Mouse (Mus musculus): ENCODE data around the gene Zbtb1. TPM values are rescaled to one million over a fixed set of nuclear protein-coding genes. Genes with fewer than 3 reads are reported as not detected.

The Zbtb1 gene
- polyA plus RNA-seq, 1 experiment from 2014 or later = 13.2 TPM

- Histone ChIP-seq H3K36me3 (ENCODE audit: insufficient read depth) (no peaks in the 10 kb centered on the region), H3K27me3 (ENCODE audit: insufficient read depth, low read length) (no peaks in the 10 kb centered on the region), H3K27ac (ENCODE audit: low read depth) (no peak overlapping the region), H3K4me1 (ENCODE audit: insufficient read depth) (peaks cover 2% of the 10 kb centered on the region; the same call in 1 of the 2 replicates), H3K4me3 (ENCODE audit: low read depth, low read length) (no peak overlapping the region), H3K9me3 (ENCODE audit: low read depth, low read length) (no peaks in the 10 kb centered on the region), H3K4me2 (no peak overlapping the region), H3K9ac (no peak overlapping the region)
- no peak for DNase-seq
- ATAC-seq (ENCODE audit: insufficient read depth) = no peak
- WGBS = 59% methylated on average over 10 of the region's 10 CpGs
- TF ChIP-seq CTCF (IDR thresholded peaks at IDR 0.05; ENCODE audit: low read depth) = no peak
Observed at GRCm38 (mm10) chr12:76444359-76444772, 74.3 kb downstream of the Zbtb1 start.

DNA sequence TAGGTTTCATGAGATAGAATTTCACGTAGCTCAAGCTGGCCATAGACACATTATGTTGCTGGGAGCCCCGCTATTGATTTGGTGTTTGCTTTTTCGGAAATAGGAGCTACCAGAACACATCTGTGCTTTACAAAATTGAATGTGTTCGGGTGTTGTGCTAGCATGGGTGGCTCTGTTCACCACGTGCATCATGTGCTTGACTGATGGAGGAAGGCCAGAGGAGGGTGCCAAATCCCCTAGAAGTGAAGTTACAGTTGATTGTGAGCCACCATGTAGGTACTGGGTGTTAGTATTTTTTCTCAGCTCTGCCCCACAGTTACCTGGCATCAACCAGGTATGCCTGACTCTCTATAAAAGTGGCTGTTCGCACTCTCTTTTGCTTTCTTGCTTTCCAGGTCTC, 74.8 kb downstream of the Zbtb1 start:
- H3K4me2 ChIP-seq = no peak overlapping the region
- no peak for TF ChIP-seq CTCF (IDR thresholded peaks at IDR 0.05; ENCODE audit: low read depth)
- H3K4me3 ChIP-seq (ENCODE audit: low read depth, low read length) = no peak overlapping the region
- DNase-seq (no peak), ATAC-seq (ENCODE audit: insufficient read depth) (no peak)
- H3K27me3 ChIP-seq (ENCODE audit: insufficient read depth, low read length) = no peaks in the 10 kb centered on the region
- no peak overlapping the region for H3K27ac ChIP-seq (ENCODE audit: low read depth)
- no peak overlapping the region for H3K9ac ChIP-seq
- H3K4me1 ChIP-seq (ENCODE audit: insufficient read depth) = peaks cover 2% of the 10 kb centered on the region; the same call in 1 of the 2 replicates
- no peaks in the 10 kb centered on the region for H3K9me3 ChIP-seq (ENCODE audit: low read depth, low read length)
- WGBS = 78% methylated on average over 6 of the region's 6 CpGs
- H3K36me3 ChIP-seq (ENCODE audit: insufficient read depth) = no peaks in the 10 kb centered on the region

DNA sequence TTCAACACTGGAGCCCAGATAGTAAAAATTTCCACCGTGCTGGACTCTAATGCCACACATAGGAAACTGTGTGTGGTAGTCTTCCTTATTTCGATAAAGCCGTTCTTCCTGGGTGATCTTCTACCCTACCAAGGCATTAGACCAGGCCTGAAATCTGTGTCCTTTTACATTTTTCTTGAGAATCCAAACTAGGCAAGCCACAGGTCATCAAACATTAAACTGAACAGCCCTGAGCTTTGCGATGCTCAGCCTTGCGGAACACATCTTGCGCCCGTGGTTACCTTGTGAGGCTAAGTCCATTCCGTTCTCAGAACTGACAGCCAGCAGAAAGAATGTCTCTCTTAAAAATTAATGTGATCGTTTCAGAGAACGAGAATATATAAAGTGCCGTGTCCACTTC, 76.1 kb downstream of the Zbtb1 start:
- no peaks in the 10 kb centered on the region for H3K9me3 ChIP-seq (ENCODE audit: low read depth, low read length)
- H3K27ac ChIP-seq (ENCODE audit: low read depth) = no peak overlapping the region
- H3K4me3 ChIP-seq (ENCODE audit: low read depth, low read length) = no peak overlapping the region
- no peak for TF ChIP-seq CTCF (IDR thresholded peaks at IDR 0.05; ENCODE audit: low read depth)
- H3K9ac ChIP-seq = no peak overlapping the region
- no peaks in the 10 kb centered on the region for H3K36me3 ChIP-seq (ENCODE audit: insufficient read depth)
- H3K27me3 ChIP-seq (ENCODE audit: insufficient read depth, low read length) = no peaks in the 10 kb centered on the region
- no peak overlapping the region for H3K4me2 ChIP-seq
- ATAC-seq (ENCODE audit: insufficient read depth) (no peak), DNase-seq (no peak)
- peaks cover 2% of the 10 kb centered on the region; the same call in 1 of the 2 replicates for H3K4me1 ChIP-seq (ENCODE audit: insufficient read depth)
- WGBS = 78% methylated on average over 11 of the region's 11 CpGs

Other genes starting within 250 kb of the Zbtb1 start
- 0.26 and 0.46 TPM in 2 replicates for gene Esr2, start 193.0 kb upstream of the Zbtb1 start, polyA plus RNA-seq (2014; fragmentation: Nextera tagmentation; extraction: Ambion mirVana)
- gene Tex21, start 123.5 kb upstream of the Zbtb1 start, polyA plus RNA-seq (2014; fragmentation: Nextera tagmentation; extraction: Ambion mirVana) = not detected in 2 replicates
- 99.8 and 104 TPM in 2 replicates for gene Mthfd1, start 115.0 kb upstream of the Zbtb1 start, polyA plus RNA-seq (2014; fragmentation: Nextera tagmentation; extraction: Ambion mirVana)
- gene Akap5, start 45.4 kb upstream of the Zbtb1 start, polyA plus RNA-seq (2014; fragmentation: Nextera tagmentation; extraction: Ambion mirVana) = 24.2 and 25.7 TPM in 2 replicates
- gene Zbtb25, start 664 bp upstream of the Zbtb1 start, polyA plus RNA-seq (2014; fragmentation: Nextera tagmentation; extraction: Ambion mirVana) = 18.4 and 19.4 TPM in 2 replicates
- gene Hspa2, start 33.9 kb downstream of the Zbtb1 start, polyA plus RNA-seq (2014; fragmentation: Nextera tagmentation; extraction: Ambion mirVana) = 6.0 TPM in 2 replicates
- 2.8 and 3.2 TPM in 2 replicates for gene Ppp1r36, start 47.3 kb downstream of the Zbtb1 start, polyA plus RNA-seq (2014; fragmentation: Nextera tagmentation; extraction: Ambion mirVana)
- gene Plekhg3, start 160.6 kb downstream of the Zbtb1 start, polyA plus RNA-seq (2014; fragmentation: Nextera tagmentation; extraction: Ambion mirVana) = 9.0 and 9.7 TPM in 2 replicates

All from lung, embryonic 14.5 days (tissue).